Mouse (Mus musculus) embryonic facial prominence, embryonic 10.5 days (tissue): ENCODE results near the gene Sephs1. TPM values are rescaled to one million over a fixed set of nuclear protein-coding genes. Genes with fewer than 3 reads are reported as not detected.

Experiments
- DNase-seq: peaks from one replicate; pipeline ENCODE4 v3.0.0-alpha.2; 2017; ENCODE audit warnings: low spot score
- H3K27ac ChIP-seq: fragments of 300-500 bp; sonication (generic); replicated peaks from 2 replicates; pipeline ENCODE4 v1.5.1; 2016; ENCODE audit warnings: mild to moderate bottlenecking
- H3K27me3 ChIP-seq: fragments of 300-500 bp; sonication (generic); replicated peaks from 2 replicates; pipeline ENCODE4 v1.6.1; 2016; ENCODE audit warnings: low read depth, mild to moderate bottlenecking; ENCODE audit not compliant: poor library complexity, severe bottlenecking
- H3K36me3 ChIP-seq: fragments of 300-500 bp; sonication (generic); replicated peaks from 2 replicates; pipeline ENCODE4 v1.6.1; 2016; ENCODE audit warnings: mild to moderate bottlenecking, moderate library complexity
- H3K4me1 ChIP-seq: fragments of 300-500 bp; sonication (generic); 2 replicates; pipeline ENCODE4 v1.6.1; 2016
- H3K4me3 ChIP-seq: fragments of 300-500 bp; sonication (generic); 2 replicates; pipeline ENCODE4 v1.5.1; 2016; ENCODE audit warnings: mild to moderate bottlenecking, moderate library complexity
- H3K9me3 ChIP-seq: fragments of 300-500 bp; sonication (generic); 2 replicates; pipeline ENCODE4 v1.6.1; 2016; ENCODE audit warnings: mild to moderate bottlenecking
- WGBS: fragments of 180-500 bp; shearing (Covaris S2); methylation state at CpG from one replicate; pipeline ENCODE4 v1.1.7; 2016; 5-methylcytosine and 5-hydroxymethylcytosine counted together
- polyA plus RNA-seq: library from polyadenylated mRNA; unstranded; fragments of >200 nt; fragmentation: Nextera tagmentation; extraction: Ambion mirVana; gene quantifications from 2 replicates; pipeline ENCODE4 v1.2.1, GENCODE M21; 2016

Gene Sephs1
- polyA plus RNA-seq, 1 experiment from 2014 or later, result 130 TPM

GRCm38 (mm10) chr2:4880737-4881349 lies 521 bp upstream of the Sephs1 start:
- Histone ChIP-seq H3K36me3 (peaks cover 22% of the 10 kb centered on the region), H3K9me3 (no peaks in the 10 kb centered on the region), H3K4me3 (peak overlapping the region; percentile 91), H3K4me1 (peaks cover 24% of the 10 kb centered on the region), H3K27me3 (no peaks in the 10 kb centered on the region), H3K27ac (peak overlapping the region; percentile 100)
- 4% methylated on average over 20 of the region's 20 CpGs for WGBS
- no peak for DNase-seq

- Histone ChIP-seq H3K27me3 (no peaks in the 10 kb centered on the region), H3K9me3 (no peaks in the 10 kb centered on the region), H3K27ac (peak overlapping the region; percentile 100), H3K4me3 (peak overlapping the region; percentile 91), H3K36me3 (peaks cover 37% of the 10 kb centered on the region), H3K4me1 (peaks cover 24% of the 10 kb centered on the region)
- peak; percentile 86 for DNase-seq
- 2% methylated on average over 63 of the region's 63 CpGs for WGBS
Measured at GRCm38 (mm10) chr2:4882249-4882791, 956 bp downstream of the Sephs1 start.

GRCm38 (mm10) chr2:4883009-4883704 lies 1.8 kb downstream of the Sephs1 start:
- WGBS, result 3% methylated on average over 18 of the region's 18 CpGs
- peaks cover 45% of the 10 kb centered on the region for H3K36me3 ChIP-seq
- peak overlapping the region; percentile 100 for H3K27ac ChIP-seq
- no peaks in the 10 kb centered on the region for H3K9me3 ChIP-seq
- H3K27me3 ChIP-seq, result no peaks in the 10 kb centered on the region
- DNase-seq, result no peak
- H3K4me3 ChIP-seq, result peak overlapping the region; percentile 91
- H3K4me1 ChIP-seq, result peaks cover 24% of the 10 kb centered on the region

GRCm38 (mm10) chr2:4886896-4887295 lies 5.5 kb downstream of the Sephs1 start:
- no peak overlapping the region for H3K4me3 ChIP-seq
- H3K27ac ChIP-seq, result no peak overlapping the region
- H3K36me3 ChIP-seq, result peaks cover 79% of the 10 kb centered on the region
- H3K4me1 ChIP-seq, result peaks cover 13% of the 10 kb centered on the region
- H3K9me3 ChIP-seq, result no peaks in the 10 kb centered on the region
- no peak for DNase-seq
- 94% methylated on average over 6 of the region's 6 CpGs for whole genome bisulfite sequencing
- no peaks in the 10 kb centered on the region for H3K27me3 ChIP-seq

- Histone ChIP-seq H3K4me1 (no peaks in the 10 kb centered on the region), H3K27ac (no peak overlapping the region), H3K27me3 (no peaks in the 10 kb centered on the region), H3K4me3 (no peak overlapping the region), H3K36me3 (peaks cover 98% of the 10 kb centered on the region), H3K9me3 (no peaks in the 10 kb centered on the region)
- no peak for DNase-seq
- 89% methylated on average over 2 of the region's 2 CpGs for WGBS
Measured at GRCm38 (mm10) chr2:4895598-4895997, 14.2 kb downstream of the Sephs1 start.

- peaks cover 98% of the 10 kb centered on the region for H3K36me3 ChIP-seq
- DNase-seq, result no peak
- no peak overlapping the region for H3K27ac ChIP-seq
- no peaks in the 10 kb centered on the region for H3K27me3 ChIP-seq
- no peak overlapping the region for H3K4me3 ChIP-seq
- H3K4me1 ChIP-seq, result no peaks in the 10 kb centered on the region
- H3K9me3 ChIP-seq, result no peaks in the 10 kb centered on the region
- WGBS, result 95% methylated on average over 4 of the region's 4 CpGs
Measured at GRCm38 (mm10) chr2:4896970-4897369, 15.6 kb downstream of the Sephs1 start.

GRCm38 (mm10) chr2:4900624-4901023 lies 19.3 kb downstream of the Sephs1 start:
- Histone ChIP-seq H3K27me3 (no peaks in the 10 kb centered on the region), H3K36me3 (peaks cover 96% of the 10 kb centered on the region), H3K4me1 (no peaks in the 10 kb centered on the region), H3K27ac (no peak overlapping the region), H3K4me3 (no peak overlapping the region), H3K9me3 (no peaks in the 10 kb centered on the region)
- DNase-seq, result no peak
- 93% methylated on average over 6 of the region's 6 CpGs for WGBS

GRCm38 (mm10) chr2:4902346-4902745 lies 21.0 kb downstream of the Sephs1 start:
- peaks cover 96% of the 10 kb centered on the region for H3K36me3 ChIP-seq
- H3K4me1 ChIP-seq, result no peaks in the 10 kb centered on the region
- H3K4me3 ChIP-seq, result no peak overlapping the region
- H3K27ac ChIP-seq, result no peak overlapping the region
- DNase-seq, result no peak
- H3K27me3 ChIP-seq, result no peaks in the 10 kb centered on the region
- WGBS, result 94% methylated on average over 5 of the region's 5 CpGs
- no peaks in the 10 kb centered on the region for H3K9me3 ChIP-seq

GRCm38 (mm10) chr2:4907120-4907519 lies 25.8 kb downstream of the Sephs1 start:
- Histone ChIP-seq H3K4me1 (no peaks in the 10 kb centered on the region), H3K9me3 (no peaks in the 10 kb centered on the region), H3K27me3 (no peaks in the 10 kb centered on the region), H3K36me3 (peaks cover 75% of the 10 kb centered on the region), H3K27ac (no peak overlapping the region), H3K4me3 (no peak overlapping the region)
- WGBS, result 92% methylated on average over 6 of the region's 6 CpGs
- no peak for DNase-seq

- Histone ChIP-seq H3K36me3 (peaks cover 68% of the 10 kb centered on the region), H3K9me3 (0 out of 2 replicates have a peak, but pooled peaks cover 4% of the 10 kb centered on the region), H3K27me3 (no peaks in the 10 kb centered on the region), H3K4me3 (no peak overlapping the region), H3K27ac (no peak overlapping the region), H3K4me1 (no peaks in the 10 kb centered on the region)
- 81% methylated on average over 7 of the region's 7 CpGs for WGBS
- DNase-seq, result no peak
Measured at GRCm38 (mm10) chr2:4907916-4908315, 26.6 kb downstream of the Sephs1 start.

- 0 out of 2 replicates have a peak, but pooled peaks cover 4% of the 10 kb centered on the region for H3K9me3 ChIP-seq
- WGBS, result 93% methylated on average over 3 of the region's 3 CpGs
- H3K36me3 ChIP-seq, result peaks cover 61% of the 10 kb centered on the region
- no peak overlapping the region for H3K4me3 ChIP-seq
- H3K27me3 ChIP-seq, result no peaks in the 10 kb centered on the region
- no peak overlapping the region for H3K27ac ChIP-seq
- no peak for DNase-seq
- H3K4me1 ChIP-seq, result peaks cover 1% of the 10 kb centered on the region; the same call in 1 of the 2 replicates
Measured at GRCm38 (mm10) chr2:4908771-4909315, 27.5 kb downstream of the Sephs1 start.

GRCm38 (mm10) chr2:4909909-4910308 lies 28.5 kb downstream of the Sephs1 start:
- no peaks in the 10 kb centered on the region for H3K27me3 ChIP-seq
- no peak for DNase-seq
- H3K9me3 ChIP-seq, result 0 out of 2 replicates have a peak, but pooled peaks cover 4% of the 10 kb centered on the region
- no peak overlapping the region for H3K27ac ChIP-seq
- H3K4me3 ChIP-seq, result no peak overlapping the region
- H3K4me1 ChIP-seq, result peaks cover 3% of the 10 kb centered on the region; the same call in 1 of the 2 replicates
- 73% methylated on average over 6 of the region's 6 CpGs for WGBS
- H3K36me3 ChIP-seq, result peaks cover 50% of the 10 kb centered on the region
